Mouse (Mus musculus) lung, postnatal 0 days (tissue): ENCODE data around the gene Tpst2.

Experiments used
- CTCF ChIP-seq: IDR thresholded peaks from 2 replicates; pipeline ENCODE4 v1.5.1; 2016; ENCODE audit warnings: antibody characterized with exemption, mild to moderate bottlenecking
- EP300 ChIP-seq: IDR thresholded peaks from 2 replicates; pipeline ENCODE4 v1.6.1; 2016; ENCODE audit warnings: antibody characterized with exemption, mild to moderate bottlenecking, control low read depth

DNA sequence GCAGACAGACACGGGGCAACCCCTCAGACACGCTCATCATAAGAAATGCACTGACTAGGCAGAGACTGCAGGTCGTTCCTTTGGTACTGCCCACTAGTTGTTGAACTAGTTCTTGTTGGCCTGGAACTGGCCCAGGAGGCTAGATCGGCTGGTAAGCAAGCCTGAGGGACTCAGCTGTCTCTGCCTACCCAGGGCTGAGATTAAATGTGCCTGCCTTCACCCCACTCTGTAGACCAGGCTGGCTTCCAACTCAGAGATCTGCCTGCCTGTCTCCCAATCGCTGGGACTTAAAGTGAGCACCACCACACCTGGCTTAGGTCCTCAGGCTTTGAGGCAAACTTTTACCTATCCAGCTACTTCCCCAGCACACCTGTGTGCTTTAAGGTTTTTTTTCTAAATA is 43.9 kb downstream of the Tpst2 start:
- no peak for TF ChIP-seq CTCF
- no peak for TF ChIP-seq EP300
